Mouse (Mus musculus): Measurements from ENCODE around the gene Wdr34. TPM values are rescaled to one million over a fixed set of nuclear protein-coding genes. Genes with fewer than 3 reads are reported as not detected.

Gene Wdr34
- polyA plus RNA-seq, 1 experiment from 2014 or later = 25.9 TPM

GRCm38 (mm10) chr2:30072875-30073274 is 24.2 kb upstream of the Wdr34 start:
- no peak overlapping the region for H3K4me3 ChIP-seq (ENCODE audit: low read depth, low read length)
- H3K9ac ChIP-seq (ENCODE audit: low read length) = no peak overlapping the region
- WGBS = 74% methylated on average over 7 of the region's 7 CpGs
- H3K4me2 ChIP-seq = no peak overlapping the region
- H3K27me3 ChIP-seq (ENCODE audit: control insufficient read depth, insufficient read depth, low read length) = no peaks in the 10 kb centered on the region
- ATAC-seq (ENCODE audit: low FRiP score) (no peak), DNase-seq (ENCODE audit: low spot score, missing footprints) (peak; percentile 87)
- H3K36me3 ChIP-seq (ENCODE audit: control insufficient read depth, insufficient read depth, low read length) = peaks cover 13% of the 10 kb centered on the region; the same call in 1 of the 2 replicates
- H3K9me3 ChIP-seq (ENCODE audit: control insufficient read depth, low read length) = no peaks in the 10 kb centered on the region
- H3K4me1 ChIP-seq (ENCODE audit: control insufficient read depth, insufficient read depth, low read length) = peaks cover 3% of the 10 kb centered on the region; the same call in 1 of the 2 replicates
- H3K27ac ChIP-seq (ENCODE audit: low read depth, low read length) = no peak overlapping the region

GRCm38 (mm10) chr2:30067962-30068361 is 19.3 kb upstream of the Wdr34 start:
- Histone ChIP-seq H3K4me2 (peak overlapping the region; percentile 64), H3K4me1 (ENCODE audit: control insufficient read depth, insufficient read depth, low read length) (peaks cover 26% of the 10 kb centered on the region), H3K27ac (ENCODE audit: low read depth, low read length) (no peak overlapping the region), H3K36me3 (ENCODE audit: control insufficient read depth, insufficient read depth, low read length) (peaks cover 13% of the 10 kb centered on the region; the same call in 1 of the 2 replicates), H3K9me3 (ENCODE audit: control insufficient read depth, low read length) (no peaks in the 10 kb centered on the region), H3K4me3 (ENCODE audit: low read depth, low read length) (peak overlapping the region; percentile 100), H3K27me3 (ENCODE audit: control insufficient read depth, insufficient read depth, low read length) (no peaks in the 10 kb centered on the region), H3K9ac (ENCODE audit: low read length) (peak overlapping the region; percentile 100)
- WGBS = 42% methylated on average over 7 of the region's 7 CpGs
- ATAC-seq (ENCODE audit: low FRiP score) (no peak), DNase-seq (ENCODE audit: low spot score, missing footprints) (no peak)

GRCm38 (mm10) chr2:30067031-30067888 is 18.6 kb upstream of the Wdr34 start:
- DNase-seq (ENCODE audit: low spot score, missing footprints) (peak; percentile 94), ATAC-seq (ENCODE audit: low FRiP score) (peak; percentile 15)
- H3K27ac ChIP-seq (ENCODE audit: low read depth, low read length) = peak overlapping the region; percentile 99
- under 1% methylated on average over 58 of the region's 69 CpGs for WGBS
- H3K9ac ChIP-seq (ENCODE audit: low read length) = peak overlapping the region; percentile 100
- H3K4me3 ChIP-seq (ENCODE audit: low read depth, low read length) = peak overlapping the region; percentile 100
- H3K9me3 ChIP-seq (ENCODE audit: control insufficient read depth, low read length) = no peaks in the 10 kb centered on the region
- H3K27me3 ChIP-seq (ENCODE audit: control insufficient read depth, insufficient read depth, low read length) = no peaks in the 10 kb centered on the region
- H3K4me2 ChIP-seq = peak overlapping the region; percentile 64
- H3K36me3 ChIP-seq (ENCODE audit: control insufficient read depth, insufficient read depth, low read length) = peaks cover 11% of the 10 kb centered on the region; the same call in 1 of the 2 replicates
- H3K4me1 ChIP-seq (ENCODE audit: control insufficient read depth, insufficient read depth, low read length) = peaks cover 28% of the 10 kb centered on the region

- peak overlapping the region; percentile 100 for H3K4me3 ChIP-seq (ENCODE audit: low read depth, low read length)
- peaks cover 11% of the 10 kb centered on the region; the same call in 1 of the 2 replicates for H3K36me3 ChIP-seq (ENCODE audit: control insufficient read depth, insufficient read depth, low read length)
- no peaks in the 10 kb centered on the region for H3K9me3 ChIP-seq (ENCODE audit: control insufficient read depth, low read length)
- peak overlapping the region; percentile 99 for H3K27ac ChIP-seq (ENCODE audit: low read depth, low read length)
- WGBS = 0% methylated on average over 33 of the region's 101 CpGs
- peak; percentile 94 for ATAC-seq (ENCODE audit: low FRiP score)
- H3K4me1 ChIP-seq (ENCODE audit: control insufficient read depth, insufficient read depth, low read length) = peaks cover 32% of the 10 kb centered on the region
- H3K27me3 ChIP-seq (ENCODE audit: control insufficient read depth, insufficient read depth, low read length) = no peaks in the 10 kb centered on the region
- H3K9ac ChIP-seq (ENCODE audit: low read length) = peak overlapping the region; percentile 100
- peak overlapping the region; percentile 59 for H3K4me2 ChIP-seq
- DNase-seq (ENCODE audit: low spot score, missing footprints) = peak; percentile 99
These were observed 17.6 kb upstream of the Wdr34 start for GRCm38 (mm10) chr2:30066046-30066901.

GRCm38 (mm10) chr2:30064298-30064697 is 15.6 kb upstream of the Wdr34 start:
- Histone ChIP-seq H3K27ac (ENCODE audit: low read depth, low read length) (no peak overlapping the region), H3K4me3 (ENCODE audit: low read depth, low read length) (peak overlapping the region; percentile 65; the same call in 1 of the 2 replicates), H3K27me3 (ENCODE audit: control insufficient read depth, insufficient read depth, low read length) (no peaks in the 10 kb centered on the region), H3K4me1 (ENCODE audit: control insufficient read depth, insufficient read depth, low read length) (peaks cover 32% of the 10 kb centered on the region), H3K4me2 (peak overlapping the region; percentile 95), H3K9me3 (ENCODE audit: control insufficient read depth, low read length) (no peaks in the 10 kb centered on the region), H3K36me3 (ENCODE audit: control insufficient read depth, insufficient read depth, low read length) (peaks cover 5% of the 10 kb centered on the region; the same call in 1 of the 2 replicates), H3K9ac (ENCODE audit: low read length) (peak overlapping the region; percentile 81)
- ATAC-seq (ENCODE audit: low FRiP score) = no peak
- WGBS = 48% methylated on average over 3 of the region's 3 CpGs
- DNase-seq (ENCODE audit: low spot score, missing footprints) = no peak

GRCm38 (mm10) chr2:30063791-30064190 is 15.1 kb upstream of the Wdr34 start:
- Histone ChIP-seq H3K36me3 (ENCODE audit: control insufficient read depth, insufficient read depth, low read length) (peaks cover 2% of the 10 kb centered on the region; the same call in 1 of the 2 replicates), H3K4me3 (ENCODE audit: low read depth, low read length) (peak overlapping the region; percentile 65), H3K4me2 (peak overlapping the region; percentile 95), H3K9ac (ENCODE audit: low read length) (peak overlapping the region; percentile 81), H3K4me1 (ENCODE audit: control insufficient read depth, insufficient read depth, low read length) (peaks cover 32% of the 10 kb centered on the region), H3K27me3 (ENCODE audit: control insufficient read depth, insufficient read depth, low read length) (no peaks in the 10 kb centered on the region), H3K27ac (ENCODE audit: low read depth, low read length) (no peak overlapping the region), H3K9me3 (ENCODE audit: control insufficient read depth, low read length) (no peaks in the 10 kb centered on the region)
- WGBS = 7% methylated on average over 2 of the region's 3 CpGs
- DNase-seq (ENCODE audit: low spot score, missing footprints) = no peak
- no peak for ATAC-seq (ENCODE audit: low FRiP score)

GRCm38 (mm10) chr2:30063235-30063634 is 14.6 kb upstream of the Wdr34 start:
- peak overlapping the region; percentile 65 for H3K4me3 ChIP-seq (ENCODE audit: low read depth, low read length)
- H3K27ac ChIP-seq (ENCODE audit: low read depth, low read length) = peak overlapping the region; percentile 87; the same call in 1 of the 2 replicates
- peaks cover 1% of the 10 kb centered on the region; the same call in 1 of the 2 replicates for H3K36me3 ChIP-seq (ENCODE audit: control insufficient read depth, insufficient read depth, low read length)
- H3K27me3 ChIP-seq (ENCODE audit: control insufficient read depth, insufficient read depth, low read length) = no peaks in the 10 kb centered on the region
- peak overlapping the region; percentile 81 for H3K9ac ChIP-seq (ENCODE audit: low read length)
- no peaks in the 10 kb centered on the region for H3K9me3 ChIP-seq (ENCODE audit: control insufficient read depth, low read length)
- WGBS = 2% methylated on average over 8 of the region's 8 CpGs
- ATAC-seq (ENCODE audit: low FRiP score) (no peak), DNase-seq (ENCODE audit: low spot score, missing footprints) (no peak)
- peaks cover 30% of the 10 kb centered on the region for H3K4me1 ChIP-seq (ENCODE audit: control insufficient read depth, insufficient read depth, low read length)
- peak overlapping the region; percentile 95 for H3K4me2 ChIP-seq

GRCm38 (mm10) chr2:30062249-30063093 is 13.8 kb upstream of the Wdr34 start:
- Histone ChIP-seq H3K36me3 (ENCODE audit: control insufficient read depth, insufficient read depth, low read length) (no peaks in the 10 kb centered on the region), H3K27me3 (ENCODE audit: control insufficient read depth, insufficient read depth, low read length) (no peaks in the 10 kb centered on the region), H3K9me3 (ENCODE audit: control insufficient read depth, low read length) (no peaks in the 10 kb centered on the region), H3K4me1 (ENCODE audit: control insufficient read depth, insufficient read depth, low read length) (peaks cover 28% of the 10 kb centered on the region), H3K4me3 (ENCODE audit: low read depth, low read length) (peak overlapping the region; percentile 65), H3K9ac (ENCODE audit: low read length) (peak overlapping the region; percentile 81), H3K27ac (ENCODE audit: low read depth, low read length) (peak overlapping the region; percentile 87), H3K4me2 (peak overlapping the region; percentile 95)
- ATAC-seq (ENCODE audit: low FRiP score) = 0 out of 2 replicates have a peak, but pooled peaks have one; percentile 12
- under 1% methylated on average over 40 of the region's 40 CpGs for WGBS
- peak; percentile 98 for DNase-seq (ENCODE audit: low spot score, missing footprints)

Measured in midbrain, embryonic 11.5 days (tissue).